Mouse (Mus musculus) heart, adult 9 months (tissue): ENCODE results near the gene P4ha2.

Source experiments
- DNase-seq, 2 experiments: peaks; one replicate each; pipeline ENCODE4 v3.0.0; 2022; ENCODE audit warnings: low spot score in 2 of 2

Gene P4ha2

DNA sequence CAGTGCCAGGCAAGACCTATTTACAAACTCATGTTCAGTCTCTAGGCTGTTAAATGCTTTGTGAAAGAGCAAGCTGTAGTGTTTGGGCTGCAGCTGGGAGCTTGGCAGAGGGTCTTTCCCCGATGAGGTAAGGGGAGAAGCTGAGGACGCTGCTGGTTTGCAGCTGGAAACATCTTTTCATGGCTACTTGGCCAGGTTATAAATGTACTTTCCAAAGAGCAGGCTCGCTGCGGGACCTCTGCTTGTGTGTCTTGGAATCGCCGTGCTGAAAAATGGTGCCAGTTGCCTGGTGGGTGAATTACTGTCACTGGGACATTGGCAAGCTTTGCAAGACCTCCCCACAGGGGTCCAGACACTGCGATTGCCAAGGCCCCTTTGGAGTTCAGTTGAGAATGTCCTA, 7.3 kb downstream of the P4ha2 start:
- DNase-seq = peak; percentile 58 to 61

DNA sequence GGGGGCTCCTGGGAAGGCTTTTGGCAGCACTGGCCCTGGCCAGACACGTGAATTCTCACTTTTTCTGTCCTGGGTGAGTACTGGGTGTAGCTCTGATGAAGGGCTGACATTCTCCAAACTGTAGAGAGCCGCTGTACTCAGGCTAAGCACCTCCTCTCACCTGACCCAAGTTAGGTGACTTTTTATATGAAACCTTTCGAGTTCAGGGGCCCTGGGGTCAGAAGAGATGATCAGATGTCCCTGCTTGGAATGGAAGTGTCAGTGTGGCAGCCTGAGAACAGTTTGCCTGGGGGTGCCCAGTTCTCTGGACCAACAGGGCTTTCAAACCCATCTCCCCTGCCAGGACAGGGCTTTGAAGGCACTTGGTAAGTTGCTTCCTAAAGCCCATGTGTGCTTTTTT, 8.2 kb downstream of the P4ha2 start:
- DNase-seq = no peak

DNA sequence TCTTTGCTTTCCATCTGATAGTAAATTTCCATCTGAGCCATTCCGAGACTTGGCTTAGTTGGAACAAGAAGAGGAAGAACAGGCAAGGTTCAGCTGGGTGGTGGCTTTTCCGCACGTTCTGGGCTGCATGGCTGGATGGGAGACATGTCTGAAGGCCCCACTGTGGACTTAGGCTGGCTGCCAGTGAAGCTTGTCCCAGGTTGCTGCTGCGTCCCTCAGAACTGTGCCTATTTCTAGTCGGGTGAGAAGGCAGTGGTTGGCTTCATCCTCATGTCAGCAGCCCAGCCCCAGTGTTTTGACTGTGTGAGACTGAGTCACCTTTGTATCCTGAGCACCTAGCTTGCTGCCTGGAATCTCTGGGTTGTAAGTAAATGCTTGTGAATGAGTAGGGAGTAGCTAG, 9.0 kb downstream of the P4ha2 start:
- DNase-seq = peak; percentile 68 to 78

DNA sequence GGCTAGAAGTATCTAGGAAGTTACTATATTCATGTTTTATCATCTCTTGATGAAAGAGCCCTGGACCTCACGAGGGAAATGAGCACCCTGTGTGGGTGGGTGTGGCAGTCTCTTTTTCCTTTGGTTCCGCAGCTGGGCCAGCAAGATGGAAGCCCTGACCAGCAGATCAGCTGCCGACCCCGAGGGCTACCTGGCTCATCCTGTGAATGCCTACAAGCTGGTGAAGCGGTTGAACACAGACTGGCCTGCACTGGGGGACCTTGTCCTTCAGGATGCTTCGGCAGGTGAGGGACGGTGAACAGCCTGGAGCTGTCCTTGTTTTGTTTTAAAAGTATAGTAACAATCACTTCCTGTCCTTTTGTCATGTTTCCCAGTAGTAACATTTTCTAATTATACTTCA, 11.4 kb downstream of the P4ha2 start:
- no peak for DNase-seq

DNA sequence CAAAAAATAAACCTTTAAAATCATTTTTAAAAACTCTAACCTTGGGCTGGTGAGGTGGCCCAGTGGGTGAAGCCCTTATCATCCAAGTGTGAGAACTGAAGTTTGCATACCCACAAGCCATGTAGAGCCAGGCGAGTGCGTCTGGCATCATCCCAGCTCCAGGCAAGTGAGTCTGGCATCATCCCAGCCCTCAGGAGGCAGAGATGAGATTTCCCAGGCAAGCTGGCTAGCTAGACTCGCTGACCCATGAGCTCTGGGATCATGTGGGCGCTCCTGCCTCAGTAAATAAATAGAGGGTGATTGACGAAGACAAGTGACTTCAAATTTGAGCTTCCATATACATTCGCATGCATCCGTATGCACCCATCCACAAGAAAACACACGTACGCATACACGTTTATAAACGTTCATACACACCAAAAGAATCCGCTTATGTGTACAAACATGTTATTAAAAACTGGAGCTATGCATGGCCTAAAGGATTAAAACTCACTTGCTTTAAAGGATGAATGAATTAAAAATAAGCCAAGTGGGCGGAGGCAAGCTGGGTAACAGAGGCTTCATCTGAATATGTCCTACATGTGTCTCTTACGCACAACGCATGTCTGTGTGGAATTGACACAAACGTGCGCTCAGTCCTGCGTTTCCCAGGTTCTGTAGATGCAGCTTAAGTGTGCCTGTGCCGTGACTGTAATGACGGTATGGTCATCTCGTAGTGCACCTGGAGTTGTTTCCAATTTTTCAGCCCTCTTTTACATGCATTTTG, 12.3 kb downstream of the P4ha2 start:
- peak; percentile 71 to 77 for DNase-seq

DNA sequence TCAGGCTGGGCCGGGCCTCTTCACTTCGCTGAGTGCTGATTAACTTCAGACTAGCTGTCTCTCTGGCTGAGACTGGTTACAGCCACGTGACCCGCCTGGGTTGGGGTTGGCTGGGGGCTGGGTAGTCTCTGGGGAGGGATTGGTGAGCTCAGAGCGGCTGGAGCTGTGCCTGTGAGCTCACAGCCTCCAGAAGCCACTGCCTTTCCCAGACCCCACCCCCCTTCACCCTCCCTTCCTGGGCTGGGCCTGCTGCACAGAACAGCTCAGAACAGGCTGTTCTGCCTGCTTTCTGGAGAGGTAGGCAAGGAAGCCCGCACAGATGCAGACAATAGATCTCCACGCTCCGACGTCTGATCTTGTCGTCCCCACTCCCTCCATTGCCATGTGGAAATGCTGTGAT, 13.0 kb downstream of the P4ha2 start:
- DNase-seq = peak; percentile 98

DNA sequence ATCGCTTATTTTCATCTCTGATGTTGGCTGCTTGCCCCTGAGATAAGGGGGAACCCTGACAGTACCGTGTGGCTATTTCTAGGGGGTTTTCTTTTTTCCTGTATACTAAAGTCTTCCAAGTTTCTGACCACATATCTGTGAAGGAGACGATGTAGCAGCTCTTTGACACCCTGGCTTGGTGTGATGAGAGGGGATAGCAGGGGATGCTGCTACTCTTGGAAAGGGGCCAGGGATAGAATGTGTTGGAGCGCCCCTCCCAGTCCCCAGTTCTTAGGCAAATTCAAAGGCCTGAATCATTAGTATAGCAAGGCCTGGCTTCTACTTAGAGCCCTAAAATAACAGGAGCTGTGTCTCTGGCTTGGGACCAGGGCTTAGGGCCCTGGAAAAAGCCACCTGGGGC, 13.5 kb downstream of the P4ha2 start:
- DNase-seq = peak in 1 of 2 experiments; percentile 38

DNA sequence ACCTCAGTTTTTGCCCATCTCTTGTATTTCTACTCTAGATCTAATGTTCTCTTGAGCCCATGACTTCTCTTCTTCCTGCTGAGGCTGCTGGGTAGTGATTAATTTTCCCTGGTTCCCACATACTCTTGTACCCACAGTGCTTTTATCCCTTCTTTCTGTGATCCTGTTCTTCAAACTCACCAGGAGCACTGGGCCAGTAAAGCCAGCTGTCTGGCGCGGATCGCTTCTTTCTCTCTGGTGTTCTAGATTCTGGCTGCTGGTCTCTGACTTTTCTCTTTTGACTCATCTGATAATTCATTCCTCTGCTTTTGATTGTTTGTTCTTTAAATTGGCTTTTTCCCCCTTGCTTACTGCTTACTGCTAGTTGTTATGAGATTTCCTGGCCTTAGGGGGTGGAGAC, 14.9 kb downstream of the P4ha2 start:
- no peak for DNase-seq

DNA sequence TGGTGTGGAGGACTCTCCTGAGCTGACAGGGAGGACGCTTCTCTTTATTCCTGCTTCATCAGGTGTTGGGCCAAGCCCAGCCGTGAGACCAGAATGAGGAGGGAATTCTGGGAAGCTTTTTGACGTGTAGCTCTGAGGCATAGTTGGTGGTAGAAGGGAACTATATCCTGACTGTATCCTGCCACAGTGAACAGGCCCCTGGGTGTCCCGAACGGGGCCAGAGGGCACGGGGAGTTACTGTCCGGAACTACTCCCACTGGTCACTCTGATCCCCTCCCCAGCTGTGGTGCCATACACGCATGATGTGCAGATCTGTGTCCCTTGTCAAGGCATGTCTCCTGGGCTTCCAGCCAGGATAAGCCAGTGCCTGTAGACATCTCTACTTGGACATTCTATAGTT, 15.4 kb downstream of the P4ha2 start:
- DNase-seq = no peak

DNA sequence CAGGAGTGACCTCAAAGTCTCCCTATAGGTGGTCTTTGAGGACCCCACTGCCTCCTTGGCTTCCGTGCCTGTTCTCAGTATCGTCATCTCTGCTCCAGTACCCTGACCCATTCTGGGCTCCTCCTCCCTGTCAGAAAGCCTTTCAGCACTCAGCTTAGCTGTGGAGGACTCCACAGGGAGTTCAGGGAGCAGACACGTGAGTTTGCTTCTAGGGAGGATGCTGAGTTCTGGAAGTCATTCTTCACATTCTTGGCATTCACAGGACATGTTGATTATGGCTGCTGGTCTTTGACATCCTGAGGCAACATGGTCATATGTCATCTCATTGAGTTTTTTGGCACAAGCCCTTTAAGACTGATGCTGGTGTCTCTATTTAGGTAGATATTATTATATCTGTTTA, 16.0 kb downstream of the P4ha2 start:
- DNase-seq = no peak

DNA sequence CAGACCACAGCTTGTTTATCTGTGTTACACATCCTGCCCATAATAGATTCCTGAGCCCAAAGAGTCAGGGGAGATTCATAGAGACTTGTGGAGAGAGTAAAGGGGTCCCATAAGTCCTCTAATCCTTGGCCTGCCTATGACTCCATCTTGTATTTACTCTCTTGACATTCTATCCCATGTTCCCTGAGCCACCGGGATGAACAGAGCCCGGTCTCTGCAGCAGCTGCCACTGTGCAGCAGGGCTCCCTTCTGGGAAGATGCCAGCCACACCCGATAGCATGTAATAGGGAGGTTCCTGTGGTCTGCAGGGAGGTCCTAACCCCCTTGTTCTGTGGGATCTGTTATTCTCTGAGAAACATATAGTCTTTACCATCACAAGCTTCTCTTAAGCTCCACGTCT, 16.5 kb downstream of the P4ha2 start:
- DNase-seq = no peak

DNA sequence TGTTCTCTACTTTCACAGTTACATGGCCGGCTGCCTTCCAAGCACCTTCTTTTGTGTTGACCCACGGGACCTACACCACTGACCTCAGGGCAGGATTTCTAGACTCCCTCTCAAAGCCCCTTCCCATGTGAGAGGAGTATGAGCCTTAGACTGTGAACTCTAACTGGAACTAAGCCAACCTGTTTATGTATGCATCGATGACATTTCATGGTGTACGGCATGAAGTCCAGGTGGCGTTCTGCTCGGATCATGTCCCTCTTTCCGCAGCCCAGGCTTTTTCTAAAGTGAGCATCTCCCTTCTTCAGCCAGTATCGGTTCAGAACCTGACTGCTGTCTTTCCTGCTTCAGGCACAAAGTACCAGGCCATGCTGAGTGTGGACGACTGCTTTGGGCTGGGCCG, 17.2 kb downstream of the P4ha2 start:
- no peak for DNase-seq

DNA sequence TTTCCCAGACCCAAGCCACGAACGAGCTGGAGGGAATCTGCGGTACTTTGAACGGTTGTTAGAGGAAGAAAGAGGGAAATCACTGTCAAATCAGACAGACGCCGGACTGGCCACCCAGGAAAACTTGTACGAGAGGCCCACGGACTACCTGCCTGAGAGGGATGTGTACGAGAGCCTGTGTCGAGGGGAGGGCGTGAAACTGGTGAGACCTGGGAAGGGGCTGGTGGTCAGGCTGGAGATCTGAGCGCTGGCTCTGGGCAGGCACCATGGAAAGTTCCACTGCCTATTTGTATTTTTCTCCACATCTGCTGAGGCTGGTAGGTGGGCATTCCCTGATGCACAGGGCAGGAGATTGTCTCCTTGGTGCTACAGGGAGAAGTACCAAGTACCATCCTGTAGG, 19.2 kb downstream of the P4ha2 start:
- DNase-seq = no peak

DNA sequence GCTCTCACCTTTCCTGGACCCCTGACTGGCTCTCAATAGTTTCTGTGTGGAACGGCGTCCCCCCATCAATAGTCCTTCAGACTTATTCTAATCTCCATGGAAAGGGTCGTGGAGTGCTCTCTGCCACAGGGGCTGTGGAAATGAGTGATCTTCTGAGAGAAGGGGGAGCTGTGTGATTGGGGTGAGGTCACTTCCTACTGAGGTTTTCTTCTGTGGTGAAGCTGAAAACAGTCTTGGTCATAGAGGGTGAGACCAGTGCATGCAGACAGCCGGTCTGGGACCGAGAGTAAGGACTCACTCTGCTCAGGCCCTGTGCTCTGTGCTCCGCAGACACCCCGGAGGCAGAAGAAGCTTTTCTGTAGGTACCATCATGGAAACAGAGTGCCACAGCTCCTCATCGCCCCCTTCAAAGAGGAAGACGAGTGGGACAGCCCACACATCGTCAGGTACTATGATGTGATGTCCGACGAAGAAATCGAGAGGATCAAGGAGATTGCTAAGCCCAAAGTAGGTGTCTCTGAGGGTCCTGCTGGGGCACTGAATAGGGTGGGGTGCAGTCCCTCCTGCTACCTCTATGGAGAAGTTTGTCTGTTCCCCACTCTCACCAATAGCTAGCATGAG, 20.0 kb downstream of the P4ha2 start:
- DNase-seq = no peak

DNA sequence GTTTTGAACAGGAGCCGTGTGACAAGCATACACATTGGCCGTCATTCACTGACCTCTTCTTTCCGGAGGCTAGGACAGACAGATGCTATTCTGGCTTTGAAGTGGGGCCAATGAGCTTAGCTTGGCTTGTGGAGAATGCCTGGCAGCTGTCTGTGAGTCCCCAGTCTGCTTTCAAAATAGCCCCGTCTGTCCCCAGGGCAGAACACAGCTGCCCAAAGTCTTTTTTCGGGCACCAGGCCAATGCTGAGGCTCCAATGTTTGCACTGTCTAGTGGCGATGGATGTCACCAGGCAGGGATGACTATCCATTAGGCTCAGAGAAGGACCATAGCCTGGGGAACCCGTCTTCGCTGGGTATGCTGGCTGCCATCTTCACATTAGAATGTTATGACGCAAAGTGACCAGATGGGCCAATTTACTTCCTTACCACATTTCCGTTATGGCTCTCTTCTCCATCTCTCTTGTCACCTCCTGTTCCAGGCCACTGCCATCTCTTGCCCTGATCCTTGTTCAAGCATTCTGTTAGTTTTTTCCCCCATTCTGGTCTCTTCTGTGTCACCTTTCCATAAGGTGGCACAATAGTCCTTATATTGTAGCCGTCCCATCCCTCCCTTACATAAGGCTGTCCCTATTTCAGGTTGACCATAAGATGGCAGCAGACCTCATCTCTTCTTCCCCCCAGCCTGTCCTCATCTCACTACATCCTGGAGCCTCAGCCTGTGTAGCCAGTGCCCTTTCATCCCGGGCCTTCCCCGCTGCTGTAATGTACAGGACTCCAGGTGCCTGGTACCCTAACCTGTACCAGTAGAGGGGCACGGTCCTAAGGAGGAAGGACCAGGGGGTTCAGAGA, 22.7 kb downstream of the P4ha2 start:
- peak; percentile 89 for DNase-seq

DNA sequence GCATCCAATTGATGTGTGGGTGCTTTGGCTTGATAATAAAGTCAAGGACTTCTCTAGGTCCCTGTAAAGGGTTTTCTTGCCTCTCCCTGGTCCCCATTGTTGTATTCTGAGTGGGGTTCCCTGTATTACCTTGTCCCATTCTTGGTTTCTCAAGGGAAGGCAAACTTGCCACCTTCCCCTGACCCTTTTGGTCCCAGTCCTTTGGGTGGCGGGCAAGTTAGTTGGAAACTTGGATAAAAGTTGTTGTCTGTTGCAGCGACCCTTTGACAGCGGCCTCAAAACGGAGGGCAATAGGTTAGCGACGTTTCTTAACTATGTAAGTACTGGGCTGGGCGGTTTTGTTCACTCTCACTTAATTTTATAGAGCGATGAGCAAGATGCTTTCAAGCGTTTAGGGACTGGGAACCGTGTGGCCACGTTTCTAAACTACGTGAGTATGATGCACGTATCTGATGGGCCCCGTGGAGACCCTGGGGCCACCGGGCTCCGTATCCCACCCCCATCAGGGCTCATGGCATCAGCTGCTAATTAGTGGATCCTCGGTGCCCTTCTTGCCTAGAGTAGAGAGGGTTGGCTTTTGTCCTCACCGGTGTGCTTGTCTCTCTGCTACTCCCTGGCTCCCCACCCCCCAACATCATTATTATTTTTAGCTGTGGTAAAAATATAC, 26.2 kb downstream of the P4ha2 start:
- DNase-seq = no peak

DNA sequence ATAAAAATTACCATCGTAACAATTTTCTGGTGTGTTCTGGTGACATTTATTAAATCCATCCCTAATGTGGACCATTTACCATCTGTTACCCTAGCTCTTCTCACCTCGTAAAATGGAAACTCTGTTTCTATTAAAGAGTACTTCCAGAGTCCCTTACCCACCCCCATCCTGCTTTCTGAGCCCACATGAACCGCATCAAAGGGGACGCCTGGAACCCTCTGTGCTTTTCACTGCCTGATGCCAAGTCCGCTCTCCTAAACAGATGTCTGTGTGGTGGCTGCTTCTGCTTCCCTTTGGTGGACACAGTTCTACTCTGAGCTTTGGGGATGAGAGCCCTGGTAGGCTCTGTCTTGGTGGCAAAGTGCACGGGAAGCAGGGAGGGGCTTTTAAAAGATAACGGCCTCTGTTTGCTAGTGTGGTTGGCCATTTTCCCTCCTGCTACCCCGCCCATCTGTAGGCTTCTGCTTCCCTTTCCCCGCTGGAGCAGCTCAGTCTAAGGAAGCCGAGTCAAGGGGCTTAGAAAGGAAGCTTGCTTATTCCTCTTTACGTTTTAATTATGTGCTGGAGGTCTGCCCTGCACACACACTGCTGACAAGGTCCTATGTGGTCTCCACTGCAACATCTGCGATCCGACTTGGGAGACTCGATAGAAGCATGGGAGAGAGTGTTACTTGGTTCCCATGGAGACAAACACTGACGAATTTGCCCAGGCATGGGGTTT, 26.9 kb downstream of the P4ha2 start:
- no peak for DNase-seq

DNA sequence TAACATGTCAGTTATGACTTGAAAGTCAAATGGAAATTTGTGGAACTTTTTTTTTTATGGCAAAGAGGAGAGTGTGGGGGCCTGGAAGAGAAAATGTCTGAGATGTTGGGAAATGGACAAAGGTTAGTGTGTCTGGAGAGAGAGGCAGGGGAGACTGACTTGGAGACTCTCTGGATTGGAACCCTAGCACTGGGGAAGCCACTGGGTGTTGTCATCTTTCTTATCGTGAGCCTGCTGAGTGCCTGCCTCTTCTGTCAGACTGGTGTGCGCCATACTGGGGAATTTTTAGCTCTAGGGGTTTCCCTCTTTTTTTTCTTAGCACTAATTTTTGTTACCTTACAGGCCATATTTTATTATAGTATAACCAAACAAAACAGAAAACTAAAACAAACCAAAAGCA, 27.5 kb downstream of the P4ha2 start:
- DNase-seq = no peak

DNA sequence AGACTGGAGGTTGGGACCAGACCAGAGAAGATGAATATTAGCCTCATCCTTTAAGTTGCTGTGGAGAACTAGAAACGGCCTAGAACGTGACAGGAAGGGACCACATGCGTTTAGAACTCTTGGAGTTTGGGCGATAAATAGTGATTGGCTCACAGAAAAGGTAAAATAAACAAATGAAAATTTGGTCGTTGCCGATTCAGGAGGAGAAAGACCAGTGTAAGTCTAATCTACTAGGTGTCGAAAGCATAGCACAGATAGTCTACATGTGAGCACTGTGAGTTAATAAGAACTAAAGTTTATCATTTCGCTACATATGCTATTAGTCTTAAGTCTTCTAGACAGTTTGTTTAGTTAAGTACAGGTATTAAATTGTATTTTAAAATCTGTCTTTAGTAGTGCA, 30.1 kb downstream of the P4ha2 start:
- no peak for DNase-seq

DNA sequence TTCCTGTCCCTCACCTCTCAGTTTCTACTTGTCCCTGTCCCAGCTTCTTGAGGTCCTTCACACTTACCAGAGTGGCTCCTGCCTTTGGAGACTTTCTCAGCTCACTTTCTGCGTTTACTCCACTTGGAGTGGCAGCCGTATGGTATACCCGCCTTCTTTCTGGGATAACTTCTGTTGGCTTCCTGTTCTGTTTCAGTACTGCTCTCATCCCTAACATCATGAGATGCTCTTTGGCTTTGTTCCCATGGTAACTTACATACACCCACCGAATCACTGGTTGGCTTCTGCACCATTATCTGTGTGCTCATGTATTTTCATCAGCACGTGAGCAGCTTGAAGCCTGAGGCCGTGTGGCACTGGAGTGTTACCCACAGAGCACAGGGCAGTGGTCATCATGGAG, 30.8 kb downstream of the P4ha2 start:
- DNase-seq = no peak

DNA sequence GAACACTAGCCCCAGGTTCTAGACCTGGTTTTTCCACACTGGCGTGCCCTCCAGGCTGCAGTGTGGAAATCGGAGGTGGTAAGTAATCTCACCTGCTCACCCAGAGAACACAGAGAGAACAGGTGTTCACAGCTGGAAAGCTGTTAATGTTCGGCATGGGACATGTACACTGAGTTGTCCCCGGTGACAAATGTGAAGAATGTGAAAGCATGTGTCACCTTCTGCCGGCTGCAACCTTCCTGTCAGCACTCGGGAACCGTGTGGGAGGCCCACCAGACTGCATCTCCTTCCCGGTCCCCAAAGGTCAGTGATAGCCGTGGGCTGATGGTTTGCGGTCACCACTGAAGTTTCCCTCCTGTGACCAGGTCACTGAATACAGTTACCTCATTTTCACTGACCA, 32.4 kb downstream of the P4ha2 start:
- no peak for DNase-seq

DNA sequence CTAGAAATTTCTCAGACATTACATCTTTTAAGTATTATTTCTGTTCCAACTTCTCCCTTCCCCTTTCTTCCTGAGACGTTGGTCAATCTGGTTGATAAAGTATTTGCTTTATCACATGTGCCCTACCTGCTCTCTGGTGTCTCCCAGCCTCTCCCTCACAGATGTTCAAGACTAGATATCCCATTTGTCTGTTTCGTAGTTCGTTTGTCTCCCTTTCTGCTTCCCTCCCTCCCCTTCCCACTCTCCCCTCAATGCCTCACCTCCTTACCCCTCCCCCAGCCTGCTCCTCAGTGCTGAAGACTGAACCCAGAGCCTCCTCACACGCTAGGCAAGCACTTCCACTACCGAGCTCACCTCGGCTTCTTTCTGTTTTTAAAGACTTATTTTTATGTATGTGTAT, 35.0 kb downstream of the P4ha2 start:
- DNase-seq = no peak
